Comparison of ENCODE assay signal across 16 mouse cellular contexts in the genomic region with DNA sequence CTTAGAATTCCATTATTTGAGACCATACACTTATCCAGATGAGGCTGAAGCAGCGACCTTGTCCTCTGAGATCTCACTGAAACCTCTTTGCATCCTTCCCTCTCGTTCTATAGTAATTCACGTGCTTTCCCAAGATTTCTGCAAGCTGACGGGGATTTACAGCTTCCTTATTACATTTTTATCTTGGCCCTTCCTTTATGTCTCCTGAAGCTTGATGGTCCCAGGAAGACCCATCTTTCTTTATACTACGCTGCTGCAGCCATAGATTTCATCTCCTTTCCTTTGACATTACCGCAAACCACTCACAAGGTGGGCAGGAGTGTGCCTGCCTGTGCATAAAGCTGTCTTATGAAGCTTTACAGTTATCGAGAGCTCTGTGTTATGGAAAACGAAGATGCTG.
"Had no signal": no experiment of that assay in that cellular context is flagged by ENCODE, and none has a peak within 500 bp of the region (broad histone marks: within the 10 kb centered on the region; RNA-seq: fewer than 3 reads in every experiment).

No protein-coding gene starts in this region.

- H3K9me3 ChIP-seq: neural tube, embryonic 13.5 days; neural tube, embryonic 15.5 days; stomach, embryonic 15.5 days had no signal

- H3K4me1 ChIP-seq: neural tube, embryonic 13.5 days; neural tube, embryonic 15.5 days; stomach, embryonic 15.5 days had no signal

- H3K36me3 ChIP-seq: neural tube, embryonic 13.5 days; neural tube, embryonic 15.5 days; stomach, embryonic 15.5 days had no signal

- H3K9ac ChIP-seq: neural tube, embryonic 13.5 days; neural tube, embryonic 15.5 days; stomach, embryonic 15.5 days had no signal

- H3K27me3 ChIP-seq: neural tube, embryonic 13.5 days; neural tube, embryonic 15.5 days; stomach, embryonic 15.5 days had no signal

- H3K4me3 ChIP-seq: neural tube, embryonic 13.5 days; neural tube, embryonic 15.5 days; stomach, embryonic 15.5 days had no signal

- DNase-seq: retina, postnatal 1 day; right cerebral cortex, adult 18-20 months; right cerebral cortex, postnatal 14 days; right cerebral cortex, postnatal 25 days; right cerebral cortex, postnatal 4 days; spleen, adult 18-20 months; thymus, adult 18-20 months; thymus, adult 2 months; thymus, postnatal 14 days; thymus, postnatal 25 days; thymus, postnatal 36 days; thymus, postnatal 4 days had no signal

- H3K27ac ChIP-seq: neural tube, embryonic 13.5 days; neural tube, embryonic 15.5 days; stomach, embryonic 15.5 days; stomach, postnatal 0 days had no signal

- H3K4me2 ChIP-seq: neural tube, embryonic 13.5 days; neural tube, embryonic 15.5 days; stomach, embryonic 15.5 days had no signal
